Mouse (Mus musculus) olfactory bulb, adult 2 months (tissue): ENCODE data around the gene Gm17428. TPM values are rescaled to one million over a fixed set of nuclear protein-coding genes. Genes with fewer than 3 reads are reported as not detected.
"Not testable (repeated sequence)": the region's sequence is repeated elsewhere in the genome, so short reads cannot be mapped to it uniquely, and the experiment has no call there.

Source experiments
- H3K27ac ChIP-seq: fragments of 200-500 bp; 2 replicates; pipeline ENCODE4 v1.5.1; 2012; ENCODE audit warnings: low read depth, low read length; ENCODE audit not compliant: insufficient read depth
- H3K4me1 ChIP-seq: fragments of 200-500 bp; 2 replicates; pipeline ENCODE4 v1.6.1; 2012; ENCODE audit warnings: low read length; ENCODE audit not compliant: control insufficient read depth, insufficient read depth
- H3K4me3 ChIP-seq: fragments of 200-500 bp; 2 replicates; pipeline ENCODE4 v1.5.1; 2012; ENCODE audit warnings: mild to moderate bottlenecking, low read depth, low read length, moderate library complexity; ENCODE audit not compliant: insufficient read depth
- CTCF ChIP-seq: fragments of 200-500 bp; IDR thresholded peaks from 2 replicates; pipeline ENCODE4 v1.5.1; 2012; ENCODE audit warnings: low read depth, mild to moderate bottlenecking, low read length, moderate library complexity; ENCODE audit not compliant: insufficient read depth
- POLR2A ChIP-seq: fragments of 200-500 bp; IDR thresholded peaks from 2 replicates; pipeline ENCODE4 v1.6.1; 2012; ENCODE audit warnings: mild to moderate bottlenecking, low read depth, low read length, moderate library complexity; ENCODE audit not compliant: insufficient read depth
- WGBS: fragments of 180-500 bp; shearing (Covaris S2); methylation state at CpG from one replicate; pipeline ENCODE4 v1.1.7; 2018; 5-methylcytosine and 5-hydroxymethylcytosine counted together
- polyA plus RNA-seq: library from polyadenylated mRNA; stranded (reverse); fragments of >200 nt; gene quantifications from 2 replicates; pipeline ENCODE4 v1.2.4, GENCODE M21; 2012; ENCODE audit warnings: low replicate concordance; ENCODE audit not compliant: missing spikeins, insufficient read depth, insufficient read length

Gene Gm17428
- polyA plus RNA-seq, 1 experiment = not detected

DNA sequence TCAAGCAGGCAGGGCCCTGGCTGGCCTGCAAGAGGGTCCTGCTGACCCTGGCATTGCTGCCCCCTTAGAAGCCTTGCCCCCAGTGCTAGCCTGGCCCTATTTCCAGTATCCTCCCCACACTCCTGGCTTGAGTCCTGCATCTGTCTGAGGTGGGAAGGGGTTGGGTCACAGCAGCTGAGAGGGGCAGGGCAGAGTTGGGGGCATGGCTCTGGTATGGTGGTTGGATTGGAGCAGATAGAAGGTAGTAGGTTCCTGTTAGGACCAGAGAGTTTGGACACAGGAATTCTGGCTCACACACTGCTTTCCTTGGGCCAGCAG, 18.1 kb downstream of the Gm17428 start:
- Histone ChIP-seq H3K4me3 (no peak overlapping the region), H3K4me1 (peaks cover 43% of the 10 kb centered on the region), H3K27ac (0 out of 2 replicates have a peak overlapping the region, but pooled peaks have one; percentile 9)

DNA sequence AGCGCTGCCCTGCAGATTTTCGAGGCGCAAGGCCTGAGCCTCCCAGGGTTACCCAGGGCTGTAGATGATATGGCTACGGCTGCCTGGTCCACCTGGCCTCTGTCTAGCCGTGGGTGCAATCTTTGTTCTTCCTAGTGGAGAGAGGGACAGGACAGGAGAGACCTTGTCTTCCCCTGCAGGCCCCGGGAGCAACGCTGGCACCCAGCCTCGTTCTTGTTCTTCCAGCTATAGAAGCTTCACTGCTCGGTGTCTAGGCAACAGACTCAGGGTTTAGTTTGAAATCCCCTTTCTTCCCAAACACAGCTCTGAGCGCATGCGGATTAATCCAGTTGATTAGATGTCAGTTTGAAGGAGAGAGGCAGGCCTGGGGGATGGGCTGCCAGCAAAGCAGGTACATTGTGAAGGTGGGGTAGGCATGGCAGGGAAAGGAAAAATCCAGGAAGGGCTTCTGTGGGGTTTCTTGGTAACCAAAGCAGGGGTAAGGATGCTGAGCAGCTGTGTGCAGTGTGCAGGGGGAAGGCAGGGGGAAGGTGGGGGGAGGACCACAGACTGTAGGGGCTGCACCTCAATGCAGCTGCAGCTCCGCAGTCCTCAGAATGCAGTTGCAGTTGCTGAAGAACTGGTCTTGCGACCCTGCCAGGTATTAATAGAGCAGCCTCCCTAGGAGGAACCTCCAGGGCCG, 18.9 kb downstream of the Gm17428 start:
- no peak overlapping the region for H3K4me3 ChIP-seq
- H3K27ac ChIP-seq = peak overlapping the region; percentile 91
- WGBS = 20% methylated on average over 14 of the region's 14 CpGs
- peaks cover 39% of the 10 kb centered on the region for H3K4me1 ChIP-seq
- TF ChIP-seq CTCF = no peak
- no peak for TF ChIP-seq POLR2A

More for the DNA sequence above, 18.1 kb downstream of the Gm17428 start:
- TF ChIP-seq POLR2A = no peak

- Histone ChIP-seq H3K4me3 (no peak overlapping the region), H3K27ac (no peak overlapping the region), H3K4me1 (peaks cover 35% of the 10 kb centered on the region)
- TF ChIP-seq CTCF (no peak), POLR2A (no peak)
- 72% methylated on average over 9 of the region's 9 CpGs for WGBS
Measured at GRCm38 (mm10) chr14:54996793-54997192, 20.1 kb downstream of the Gm17428 start.

GRCm38 (mm10) chr14:54997297-54997696, 20.6 kb downstream of the Gm17428 start:
- H3K27ac ChIP-seq = no peak overlapping the region
- H3K4me1 ChIP-seq = peaks cover 35% of the 10 kb centered on the region
- WGBS = 62% methylated on average over 4 of the region's 4 CpGs
- TF ChIP-seq CTCF (no peak), POLR2A (no peak)
- H3K4me3 ChIP-seq = no peak overlapping the region

DNA sequence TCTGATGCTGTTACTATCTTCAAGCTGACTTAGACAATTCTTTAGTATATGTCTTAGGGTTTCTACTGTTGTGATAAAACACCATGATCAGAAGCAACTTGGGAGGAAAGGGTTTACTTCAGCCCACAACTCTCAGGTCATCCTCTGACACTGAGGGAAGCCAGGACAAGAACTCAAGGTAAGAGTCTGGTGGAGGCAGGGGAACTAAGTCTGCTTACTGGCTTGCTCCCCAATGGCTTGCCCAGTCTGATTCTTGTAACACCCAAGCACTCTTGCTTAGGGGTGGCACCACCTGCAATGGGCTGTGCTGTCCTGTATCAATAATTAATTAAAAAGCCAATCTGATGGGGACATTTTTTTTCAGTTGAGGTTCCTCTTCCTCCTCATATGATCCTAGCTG, 21.9 kb downstream of the Gm17428 start:
- Histone ChIP-seq H3K4me3 (no peak overlapping the region), H3K27ac (no peak overlapping the region), H3K4me1 (peaks cover 38% of the 10 kb centered on the region)
- TF ChIP-seq POLR2A (no peak), CTCF (no peak)

DNA sequence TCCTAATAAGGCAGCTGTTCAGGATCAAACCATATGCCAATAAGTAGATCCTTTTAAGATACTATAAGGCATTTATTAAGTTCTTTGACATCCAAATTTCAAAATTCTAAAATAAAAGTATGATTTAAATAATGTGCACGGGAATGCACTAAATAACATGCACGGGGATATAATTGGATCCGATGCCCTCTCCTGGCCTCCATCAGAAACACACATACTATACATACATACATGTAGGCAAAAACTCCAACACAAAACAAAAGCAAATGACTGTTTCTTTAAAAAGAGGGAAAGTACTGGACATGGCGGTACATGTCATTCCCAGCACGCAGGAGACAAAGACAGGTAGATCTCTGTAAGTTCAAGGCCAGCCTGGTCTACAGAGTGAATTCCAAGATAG, 23.1 kb downstream of the Gm17428 start:
- peaks cover 41% of the 10 kb centered on the region for H3K4me1 ChIP-seq
- WGBS = 66% methylated on average over 5 of the region's 5 CpGs

GRCm38 (mm10) chr14:55000814-55001213, 24.1 kb downstream of the Gm17428 start:
- Histone ChIP-seq H3K4me3 (no peak overlapping the region), H3K4me1 (peaks cover 33% of the 10 kb centered on the region), H3K27ac (no peak overlapping the region)
- WGBS = 91% methylated on average over 6 of the region's 6 CpGs
- TF ChIP-seq CTCF = no peak

More for the DNA sequence above, 23.1 kb downstream of the Gm17428 start:
- H3K4me3 ChIP-seq, H3K27ac ChIP-seq: not testable (repeated sequence)

- 100% methylated on average over 2 of the region's 2 CpGs for WGBS
- Histone ChIP-seq H3K4me3 (no peak overlapping the region), H3K27ac (no peak overlapping the region), H3K4me1 (peaks cover 28% of the 10 kb centered on the region)
- TF ChIP-seq CTCF = no peak
- no peak for TF ChIP-seq POLR2A
Measured at GRCm38 (mm10) chr14:55001446-55001845, 24.7 kb downstream of the Gm17428 start.

DNA sequence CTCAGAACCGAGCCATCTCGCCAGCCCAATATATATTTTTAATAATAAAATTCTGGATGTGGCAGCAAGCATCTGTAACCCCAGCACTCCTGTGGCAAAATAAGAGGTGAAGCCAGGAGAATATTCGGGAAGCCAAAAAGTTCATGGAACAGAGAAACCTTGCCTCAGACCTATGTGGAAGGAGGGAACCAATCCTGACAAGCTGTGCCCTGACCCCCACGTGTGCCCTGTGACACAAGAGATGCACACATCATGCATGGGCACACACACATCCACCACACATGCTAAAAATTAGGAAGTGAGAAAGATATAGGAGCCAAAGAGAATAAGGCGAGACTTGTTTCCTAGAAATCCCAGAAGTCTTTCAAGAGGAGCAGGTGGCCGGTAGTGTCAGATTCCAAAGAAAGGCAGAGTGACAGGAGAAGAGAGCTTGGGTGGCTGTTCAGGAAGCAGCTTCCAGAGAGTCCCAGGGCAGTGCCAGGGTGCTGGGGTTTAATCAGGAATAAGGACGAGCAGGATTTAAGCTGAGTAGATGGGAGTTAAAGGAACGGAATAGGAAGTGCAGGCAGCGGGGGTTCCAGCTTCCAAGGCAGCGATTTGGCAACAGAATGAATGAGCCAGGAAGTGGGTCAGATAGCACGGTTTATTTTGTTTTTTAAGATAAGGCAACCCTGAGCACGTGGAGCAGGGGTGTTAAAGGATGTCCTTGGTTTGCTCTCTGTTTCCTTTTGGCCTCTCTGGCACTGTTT, 25.4 kb downstream of the Gm17428 start:
- Histone ChIP-seq H3K4me3 (no peak overlapping the region), H3K27ac (no peak overlapping the region), H3K4me1 (peaks cover 22% of the 10 kb centered on the region)
- 51% methylated on average over 12 of the region's 12 CpGs for WGBS
- TF ChIP-seq POLR2A (no peak), CTCF (no peak)

- WGBS = 69% methylated on average over 7 of the region's 7 CpGs
- Histone ChIP-seq H3K4me3 (no peak overlapping the region), H3K4me1 (peaks cover 20% of the 10 kb centered on the region), H3K27ac (no peak overlapping the region)
- TF ChIP-seq POLR2A (no peak), CTCF (no peak)
Measured at GRCm38 (mm10) chr14:55002687-55003120, 26.0 kb downstream of the Gm17428 start.
